Mouse (Mus musculus): ENCODE results near the gene Ifih1. TPM values are rescaled to one million over a fixed set of nuclear protein-coding genes. Genes with fewer than 3 reads are reported as not detected.

Gene Ifih1
- polyA plus RNA-seq (2017; shearing (Covaris generic)): 10 to 100 TPM; 18.8 to 19.2 TPM

GRCm38 (mm10) chr2:62646014-62646645, at the start of gene Ifih1:
Gene Ifih1, minus strand, starts transcription at chr2:62646255.

DNA sequence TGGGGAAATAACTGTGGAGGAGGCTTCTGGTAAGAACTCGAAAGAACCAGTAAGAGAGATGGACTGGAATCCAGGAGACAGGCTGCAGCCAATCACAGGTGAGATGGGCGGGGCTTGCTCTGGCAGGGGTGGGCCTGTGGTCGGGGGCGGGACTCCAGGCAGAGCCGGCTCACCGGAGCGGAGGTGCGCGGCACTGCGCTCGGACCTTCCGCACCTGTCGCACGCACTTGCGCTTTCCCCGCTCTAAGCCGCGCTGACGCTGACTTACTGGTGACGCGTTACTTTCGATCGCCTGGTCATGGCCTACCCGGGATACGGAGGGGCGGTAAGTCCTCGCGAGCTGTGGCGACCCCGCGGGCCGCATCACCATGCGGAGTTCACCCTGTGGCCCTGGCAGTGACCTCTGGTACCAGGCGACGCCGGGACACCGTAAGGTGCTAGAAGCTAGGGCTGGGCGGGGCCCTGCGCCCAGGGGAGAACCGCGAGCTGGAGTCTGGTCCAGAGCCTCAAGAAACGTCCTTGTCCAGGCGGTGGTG, 18.1 kb upstream of the Ifih1 start, which contains the start of gene Gca:
Gene Gca (plus strand): TSS at position 151 of the 536 bp plus-strand sequence.

GRCm38 (mm10) chr2:62573753-62574159, 72.3 kb downstream of the Ifih1 start, which contains the start of gene Fap:
Gene Fap, minus strand, starts transcription at chr2:62574075.

Other genes with a start within 250 kb of the Ifih1 start
- gene Dpp4, start 234.0 kb downstream of the Ifih1 start, polyA plus RNA-seq (2017; shearing (Covaris generic)): 100 to 1,000 TPM in 1 of 2 experiments, 10 to 100 TPM in 1; 94.7 to 121 TPM
- not detected for gene Gcg, start 162.6 kb downstream of the Ifih1 start, polyA plus RNA-seq (2017; shearing (Covaris generic))
- under 1 TPM in 1 of 2 experiments, not detected in 1; 0.55 TPM for gene Fap, start 72.2 kb downstream of the Ifih1 start, polyA plus RNA-seq (2017; shearing (Covaris generic))
- gene Gca, start 18.0 kb upstream of the Ifih1 start, polyA plus RNA-seq (2017; shearing (Covaris generic)): 1 to 10 TPM in 1 of 2 experiments, under 1 TPM in 1; 0.98 to 1.0 TPM